Mouse (Mus musculus): ENCODE measurements at regions not wholly inside any gene's neighbourhood (a gene's known extent, or its start where the extent isn't known, plus 50 kb on each side); places are given as distances from the start of the nearest gene placed in this dataset.

- Histone ChIP-seq H3K36me3 (ENCODE audit: insufficient read depth, low read length) (no peaks in the 10 kb centered on the region), H3K4me2 (ENCODE audit: low read length) (no peak overlapping the region), H3K27ac (no peak overlapping the region), H3K4me3 (replicated peaks; ENCODE audit: low read depth, low read length) (no peak overlapping the region), H3K27me3 (ENCODE audit: insufficient read depth, low read length) (no peaks in the 10 kb centered on the region), H3K4me1 (replicated peaks; ENCODE audit: insufficient read depth, low read length) (no peaks in the 10 kb centered on the region), H3K9me3 (replicated peaks; ENCODE audit: low read length) (no peaks in the 10 kb centered on the region), H3K9ac (ENCODE audit: low read depth, low read length) (no peak overlapping the region)
- TF ChIP-seq CTCF (IDR thresholded peaks at IDR 0.05; ENCODE audit: low read depth) = no peak
- DNase-seq (ENCODE audit: low spot score) (no peak), ATAC-seq (replicated peaks; ENCODE audit: low FRiP score, low read depth) (no peak)
- WGBS = 72% methylated on average over 11 of the region's 11 CpGs
These were observed 212.4 kb upstream of the Apob start for GRCm38 (mm10) chr12:7764795-7765697.

- H3K4me1 ChIP-seq (replicated peaks; ENCODE audit: insufficient read depth, low read length) = no peaks in the 10 kb centered on the region
- H3K27ac ChIP-seq = no peak overlapping the region
- no peak overlapping the region for H3K4me3 ChIP-seq (replicated peaks; ENCODE audit: low read depth, low read length)
- DNase-seq (ENCODE audit: low spot score) (no peak), ATAC-seq (replicated peaks; ENCODE audit: low FRiP score, low read depth) (no peak)
- 41% methylated on average over 3 of the region's 3 CpGs for WGBS
- no peak overlapping the region for H3K4me2 ChIP-seq (ENCODE audit: low read length)
- H3K36me3 ChIP-seq (ENCODE audit: insufficient read depth, low read length) = no peaks in the 10 kb centered on the region
- no peaks in the 10 kb centered on the region for H3K27me3 ChIP-seq (ENCODE audit: insufficient read depth, low read length)
- H3K9me3 ChIP-seq (replicated peaks; ENCODE audit: low read length) = no peaks in the 10 kb centered on the region
- no peak for TF ChIP-seq CTCF (IDR thresholded peaks at IDR 0.05; ENCODE audit: low read depth)
- no peak overlapping the region for H3K9ac ChIP-seq (ENCODE audit: low read depth, low read length)
These were observed 203.3 kb upstream of the Apob start for GRCm38 (mm10) chr12:7774127-7774526.

DNA sequence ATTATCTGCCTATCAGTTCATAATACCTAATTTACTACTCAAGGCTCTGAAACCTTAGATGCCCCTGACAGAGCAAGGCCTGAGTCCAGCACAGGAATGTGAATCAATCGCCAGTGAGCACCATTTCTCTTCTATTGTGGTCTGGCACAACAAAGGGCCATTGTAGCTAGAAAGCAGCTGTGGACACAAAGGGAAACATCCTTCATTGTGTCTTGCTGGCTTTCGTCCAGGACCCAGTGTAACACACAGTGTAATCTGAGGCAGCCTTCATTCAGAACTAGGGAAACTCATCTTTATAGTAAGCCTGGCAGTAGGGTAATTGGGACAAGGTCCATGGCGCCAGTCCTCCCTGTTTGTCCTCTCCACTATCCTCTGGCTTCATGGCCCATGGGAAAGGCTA, 201.1 kb upstream of the Apob start:
- no peak for TF ChIP-seq CTCF (IDR thresholded peaks at IDR 0.05; ENCODE audit: low read depth)
- Histone ChIP-seq H3K4me2 (ENCODE audit: low read length) (no peak overlapping the region), H3K36me3 (ENCODE audit: insufficient read depth, low read length) (no peaks in the 10 kb centered on the region), H3K9ac (ENCODE audit: low read depth, low read length) (no peak overlapping the region), H3K4me1 (replicated peaks; ENCODE audit: insufficient read depth, low read length) (no peaks in the 10 kb centered on the region), H3K27ac (no peak overlapping the region), H3K27me3 (ENCODE audit: insufficient read depth, low read length) (no peaks in the 10 kb centered on the region), H3K9me3 (replicated peaks; ENCODE audit: low read length) (no peaks in the 10 kb centered on the region), H3K4me3 (replicated peaks; ENCODE audit: low read depth, low read length) (no peak overlapping the region)
- DNase-seq (ENCODE audit: low spot score) (no peak), ATAC-seq (replicated peaks; ENCODE audit: low FRiP score, low read depth) (no peak)
- WGBS = 65% methylated on average over 3 of the region's 3 CpGs

GRCm38 (mm10) chr12:7777220-7778055, 200.0 kb upstream of the Apob start:
- H3K4me3 ChIP-seq (replicated peaks; ENCODE audit: low read depth, low read length) = no peak overlapping the region
- no peaks in the 10 kb centered on the region for H3K27me3 ChIP-seq (ENCODE audit: insufficient read depth, low read length)
- H3K36me3 ChIP-seq (ENCODE audit: insufficient read depth, low read length) = no peaks in the 10 kb centered on the region
- H3K9me3 ChIP-seq (replicated peaks; ENCODE audit: low read length) = no peaks in the 10 kb centered on the region
- no peak overlapping the region for H3K27ac ChIP-seq
- ATAC-seq (replicated peaks; ENCODE audit: low FRiP score, low read depth) (peak; percentile 63), DNase-seq (ENCODE audit: low spot score) (peak; percentile 86)
- no peak overlapping the region for H3K4me2 ChIP-seq (ENCODE audit: low read length)
- H3K4me1 ChIP-seq (replicated peaks; ENCODE audit: insufficient read depth, low read length) = no peaks in the 10 kb centered on the region
- no peak overlapping the region for H3K9ac ChIP-seq (ENCODE audit: low read depth, low read length)
- peak; percentile 90 for TF ChIP-seq CTCF (IDR thresholded peaks at IDR 0.05; ENCODE audit: low read depth)
- WGBS = 49% methylated on average over 10 of the region's 10 CpGs

DNA sequence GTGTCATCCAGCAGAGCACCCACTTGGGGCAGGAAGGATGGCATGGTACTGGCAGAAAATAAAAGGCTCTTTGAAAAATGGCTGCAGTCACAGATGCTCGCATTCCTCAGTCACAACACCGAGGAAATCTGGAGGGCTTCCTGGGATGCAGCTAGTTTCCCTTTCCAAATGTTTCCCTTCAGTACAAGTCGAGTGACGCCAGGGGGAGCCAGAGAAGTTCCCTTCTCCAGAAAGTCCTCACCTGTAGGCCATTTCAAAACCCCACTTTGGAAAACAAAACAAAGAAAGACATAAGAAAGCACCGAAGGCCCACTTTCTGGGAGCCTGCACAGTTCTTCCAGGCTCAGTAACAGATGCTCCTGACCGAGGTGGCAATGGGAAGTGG, 199.4 kb upstream of the Apob start:
- Histone ChIP-seq H3K27ac (no peak overlapping the region), H3K4me3 (replicated peaks; ENCODE audit: low read depth, low read length) (no peak overlapping the region), H3K4me2 (ENCODE audit: low read length) (no peak overlapping the region), H3K9ac (ENCODE audit: low read depth, low read length) (no peak overlapping the region), H3K4me1 (replicated peaks; ENCODE audit: insufficient read depth, low read length) (no peaks in the 10 kb centered on the region), H3K9me3 (replicated peaks; ENCODE audit: low read length) (no peaks in the 10 kb centered on the region), H3K36me3 (ENCODE audit: insufficient read depth, low read length) (no peaks in the 10 kb centered on the region), H3K27me3 (ENCODE audit: insufficient read depth, low read length) (no peaks in the 10 kb centered on the region)
- 46% methylated on average over 6 of the region's 6 CpGs for WGBS
- ATAC-seq (replicated peaks; ENCODE audit: low FRiP score, low read depth) = no peak
- TF ChIP-seq CTCF (IDR thresholded peaks at IDR 0.05; ENCODE audit: low read depth) = no peak; the same call in 1 of the 2 replicates
- peak; percentile 14 for DNase-seq (ENCODE audit: low spot score)

GRCm38 (mm10) chr12:7816616-7817015, 160.8 kb upstream of the Apob start:
- H3K4me3 ChIP-seq (replicated peaks; ENCODE audit: low read depth, low read length) = no peak overlapping the region
- no peak overlapping the region for H3K9ac ChIP-seq (ENCODE audit: low read depth, low read length)
- H3K27me3 ChIP-seq (ENCODE audit: insufficient read depth, low read length) = no peaks in the 10 kb centered on the region
- DNase-seq (ENCODE audit: low spot score) (peak; percentile 27), ATAC-seq (replicated peaks; ENCODE audit: low FRiP score, low read depth) (no peak)
- H3K4me1 ChIP-seq (replicated peaks; ENCODE audit: insufficient read depth, low read length) = no peaks in the 10 kb centered on the region
- no peak overlapping the region; the same call in 1 of the 2 replicates for H3K27ac ChIP-seq
- no peak for TF ChIP-seq CTCF (IDR thresholded peaks at IDR 0.05; ENCODE audit: low read depth)
- no peaks in the 10 kb centered on the region for H3K36me3 ChIP-seq (ENCODE audit: insufficient read depth, low read length)
- no peaks in the 10 kb centered on the region for H3K9me3 ChIP-seq (replicated peaks; ENCODE audit: low read length)
- no peak overlapping the region for H3K4me2 ChIP-seq (ENCODE audit: low read length)
- 67% methylated on average over 5 of the region's 5 CpGs for WGBS
